Mouse (Mus musculus) E14TG2a.4 (cell line): ENCODE results near the gene Gm10229.
"Not testable (repeated sequence)": the region's sequence is repeated elsewhere in the genome, so short reads cannot be mapped to it uniquely, and the experiment has no call there.

Experiments used
- H3K27me3 ChIP-seq: 2 replicates; pipeline ENCODE4 v1.6.1; 2014; ENCODE audit warnings: low read length, control low read depth; ENCODE audit not compliant: insufficient read depth
- H3K36me3 ChIP-seq: 2 replicates; pipeline ENCODE4 v1.6.1; 2014; ENCODE audit warnings: low read length, control low read depth; ENCODE audit not compliant: insufficient read depth
- H3K4me1 ChIP-seq: replicated peaks from 2 replicates; pipeline ENCODE4 v1.6.1; 2014; ENCODE audit warnings: low read depth, low read length, control low read depth
- H3K4me3 ChIP-seq: replicated peaks from 2 replicates; pipeline ENCODE4 v1.5.1; 2014; ENCODE audit warnings: mild to moderate bottlenecking, low read length
- H3K9me3 ChIP-seq: 2 replicates; pipeline ENCODE4 v1.6.1; 2014; ENCODE audit warnings: low read length, control low read depth
- CTCF ChIP-seq: conservative IDR thresholded peaks from 2 replicates; pipeline ENCODE4 v1.5.1; 2014; ENCODE audit warnings: low read length
- NANOG ChIP-seq: IDR thresholded peaks from 2 replicates; pipeline ENCODE4 v1.6.1; 2014; ENCODE audit warnings: borderline replicate concordance, low read length, mixed read lengths
- POU5F1 ChIP-seq: IDR thresholded peaks from 2 replicates; pipeline ENCODE4 v1.6.1; 2014; ENCODE audit warnings: low read length, borderline replicate concordance

Gene Gm10229

GRCm38 (mm10) chr16:89014984-89015383 lies at the start of gene Gm10229:
TSS of gene Gm10229 (plus strand) at chr16:89015284.
- H3K4me1 ChIP-seq, H3K27me3 ChIP-seq, H3K9me3 ChIP-seq, H3K36me3 ChIP-seq, H3K4me3 ChIP-seq: not testable (repeated sequence)

GRCm38 (mm10) chr16:89010659-89011058 lies 4.4 kb upstream of the Gm10229 start, which contains the start of gene Krtap22-2:
TSS of gene Krtap22-2 (minus strand) at chr16:89010759.
- Histone ChIP-seq H3K27me3 (no peaks in the 10 kb centered on the region), H3K9me3 (no peaks in the 10 kb centered on the region), H3K4me1 (no peaks in the 10 kb centered on the region), H3K4me3 (no peak within 1 kb of the TSS), H3K36me3 (no peaks in the 10 kb centered on the region)
- no peak for TF ChIP-seq POU5F1
- TF ChIP-seq CTCF, result no peak
- no peak for TF ChIP-seq NANOG

GRCm38 (mm10) chr16:89013973-89014372 lies 1.1 kb upstream of the Gm10229 start:
- TF ChIP-seq POU5F1 (no peak), CTCF (no peak), NANOG (no peak)
- H3K36me3 ChIP-seq, result no peaks in the 10 kb centered on the region
- H3K4me1 ChIP-seq, result no peaks in the 10 kb centered on the region
- no peaks in the 10 kb centered on the region for H3K27me3 ChIP-seq
- H3K9me3 ChIP-seq, result no peaks in the 10 kb centered on the region
- H3K4me3 ChIP-seq, result no peak overlapping the region

DNA sequence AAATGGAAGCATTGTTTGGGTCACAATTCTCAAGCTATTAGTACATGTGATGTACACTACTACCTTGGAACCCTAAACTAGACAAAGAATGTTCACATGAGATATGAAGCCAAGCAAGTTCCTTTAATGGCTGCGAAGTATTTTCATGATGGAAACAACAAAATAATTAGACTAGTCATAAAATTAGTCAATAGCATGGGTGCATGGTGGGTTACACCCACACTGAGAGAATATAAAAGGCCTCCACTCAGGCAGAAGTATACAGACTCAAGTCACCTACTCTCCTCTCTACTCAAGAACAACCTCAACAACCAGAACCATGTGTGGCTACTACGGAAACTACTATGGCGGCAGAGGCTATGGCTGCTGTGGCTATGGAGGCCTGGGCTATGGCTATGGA lies 16.3 kb downstream of the Gm10229 start, which contains the start of gene Krtap6-1:
TSS of gene Krtap6-1 (plus strand) at position 301 of the 400 bp plus-strand sequence.
- not testable (repeated sequence) for H3K4me1 ChIP-seq, H3K36me3 ChIP-seq, H3K4me3 ChIP-seq, H3K9me3 ChIP-seq, H3K27me3 ChIP-seq

DNA sequence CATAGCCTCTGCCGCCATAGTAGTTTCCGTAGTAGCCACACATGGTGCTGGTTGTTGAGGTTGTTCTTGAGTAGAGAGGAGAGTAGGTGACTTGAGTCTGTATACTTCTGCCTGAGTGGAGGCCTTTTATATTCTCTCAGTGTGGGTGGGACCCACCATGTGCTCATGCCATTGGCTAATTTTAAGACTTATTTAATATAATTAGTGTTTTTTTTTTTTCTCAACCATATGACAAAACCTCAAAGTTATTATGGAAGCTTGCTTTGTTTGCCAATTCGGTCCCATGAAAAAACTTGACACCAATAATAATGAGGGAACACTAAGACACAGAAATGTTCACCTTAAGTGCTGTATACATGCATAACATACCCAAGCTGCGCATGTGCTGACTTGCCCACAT lies 26.3 kb downstream of the Gm10229 start, which contains the start of gene Gm10228:
TSS of gene Gm10228 (minus strand) at position 101 of the 400 bp plus-strand sequence.
- not testable (repeated sequence) for H3K9me3 ChIP-seq, H3K36me3 ChIP-seq, H3K4me3 ChIP-seq, H3K4me1 ChIP-seq, H3K27me3 ChIP-seq

DNA sequence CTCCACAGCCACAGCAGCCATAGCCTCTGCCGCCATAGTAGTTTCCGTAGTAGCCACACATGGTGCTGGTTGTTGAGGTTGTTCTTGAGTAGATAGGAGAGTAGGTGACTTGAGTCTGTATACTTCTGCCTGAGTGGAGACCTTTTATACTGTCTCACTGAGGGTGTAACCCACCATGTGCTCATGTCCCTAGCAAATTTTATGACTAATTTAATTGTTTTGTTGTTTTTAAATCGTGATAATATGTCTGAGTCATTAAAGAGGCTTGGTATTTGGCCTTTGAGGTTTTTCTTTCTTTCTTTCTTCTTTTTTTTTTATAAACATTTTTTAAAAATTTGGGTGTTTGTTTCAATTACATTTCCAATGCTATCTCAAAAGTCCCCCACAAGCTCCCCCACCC lies 32.7 kb downstream of the Gm10229 start, which contains the start of gene Krtap6-5:
TSS of gene Krtap6-5 (minus strand) at position 101 of the 400 bp plus-strand sequence.
- no peaks in the 10 kb centered on the region for H3K36me3 ChIP-seq
- no peaks in the 10 kb centered on the region for H3K27me3 ChIP-seq
- no peak for TF ChIP-seq NANOG
- no peak for TF ChIP-seq POU5F1
- TF ChIP-seq CTCF, result no peak
- no peaks in the 10 kb centered on the region for H3K9me3 ChIP-seq
- H3K4me1 ChIP-seq, result no peaks in the 10 kb centered on the region
- H3K4me3 ChIP-seq, result no peak within 1 kb of the TSS

GRCm38 (mm10) chr16:89063902-89064301 lies 48.8 kb downstream of the Gm10229 start, which contains the start of gene 1110025L11Rik:
TSS of gene 1110025L11Rik (minus strand) at chr16:89064002.
- not testable (repeated sequence) for H3K36me3 ChIP-seq, H3K4me1 ChIP-seq, H3K4me3 ChIP-seq, H3K27me3 ChIP-seq, H3K9me3 ChIP-seq
